Comparison of ENCODE assay signal across 15 mouse cellular contexts in genomic region chr12:41727221-41727620, GRCm38 (mm10).
DNase-seq lines count a peak whose midpoint lies in the region; ATAC-seq lines count a peak whose summit lies in the region.
"Had no signal": no experiment of that assay in that cellular context is flagged by ENCODE, and none has a peak within 500 bp of the region (broad histone marks: within the 10 kb centered on the region; RNA-seq: fewer than 3 reads in every experiment).

No protein-coding gene starts in this region.

- H3K27me3 ChIP-seq in forebrain, embryonic 14.5 days (replicated peaks; ENCODE audit: control insufficient read depth, insufficient read depth, low read length), result no peaks in the 10 kb centered on the region
- H3K27me3 ChIP-seq in midbrain, embryonic 15.5 days (replicated peaks), result no peaks in the 10 kb centered on the region
- H3K27me3 ChIP-seq: CH12.LX; lung, embryonic 15.5 days had no signal

- H3K27ac ChIP-seq in forebrain, embryonic 14.5 days (ENCODE audit: low read depth, low read length), result peak overlapping the region; percentile 21; the same call in 1 of the 2 replicates
- H3K27ac ChIP-seq in midbrain, embryonic 15.5 days, result no peak overlapping the region
- H3K27ac ChIP-seq: lung, embryonic 15.5 days had no signal

- intact Hi-C loops in left cerebral cortex, postnatal 4 days (cut with DNase I), result no loop called here
- intact Hi-C loops in left cerebral cortex, postnatal 36 days (cut with DNase I), result no loop called here

- peak; percentile 22 for DNase-seq in left cerebral cortex, postnatal 4 days
- no peak for DNase-seq in left cerebral cortex, postnatal 36 days (ENCODE audit: low spot score in 2 of 2)
- peak; percentile 60 for DNase-seq in Muller cell, postnatal 12 days (ENCODE audit: inconsistent ontology term)
- DNase-seq in forebrain, embryonic 14.5 days (ENCODE audit: low spot score), result peak; percentile 96
- DNase-seq in yolk sac, embryonic 10.5 days (ENCODE audit: low spot score), result no peak
- no peak for DNase-seq in frontal cortex, postnatal 14 days (ENCODE audit: low spot score in 2 of 2)
- DNase-seq: adrenal gland, postnatal 36 days; cerebellum, adult 9-11 months; kidney, postnatal 14 days had no signal

- no peak overlapping the region for H3K4me3 ChIP-seq in forebrain, embryonic 14.5 days (ENCODE audit: low read depth, low read length)
- H3K4me3 ChIP-seq in midbrain, embryonic 15.5 days, result no peak overlapping the region
- H3K4me3 ChIP-seq: erythroblast, embryonic 14.5 days; lung, embryonic 15.5 days; myocyte had no signal

- peaks cover 16% of the 10 kb centered on the region for H3K4me1 ChIP-seq in forebrain, embryonic 14.5 days (ENCODE audit: control insufficient read depth, insufficient read depth, low read length)
- no peaks in the 10 kb centered on the region for H3K4me1 ChIP-seq in midbrain, embryonic 15.5 days
- H3K4me1 ChIP-seq: lung, embryonic 15.5 days had no signal

- no peaks in the 10 kb centered on the region for H3K36me3 ChIP-seq in forebrain, embryonic 14.5 days (ENCODE audit: control insufficient read depth, insufficient read depth, low read length)
- no peaks in the 10 kb centered on the region for H3K36me3 ChIP-seq in midbrain, embryonic 15.5 days (replicated peaks)
- H3K36me3 ChIP-seq: lung, embryonic 15.5 days had no signal

- H3K4me2 ChIP-seq in forebrain, embryonic 14.5 days (ENCODE audit: low read length), result no peak overlapping the region
- H3K4me2 ChIP-seq in midbrain, embryonic 15.5 days, result no peak overlapping the region
- H3K4me2 ChIP-seq: lung, embryonic 15.5 days had no signal

- peak; percentile 94 for ATAC-seq in forebrain, embryonic 14.5 days
- ATAC-seq in midbrain, embryonic 15.5 days (replicated peaks), result peak; percentile 88
- no peak for ATAC-seq in CD4-positive, CD25-positive, alpha-beta regulatory T cell, adult 4 months

- H3K9me3 ChIP-seq in forebrain, embryonic 14.5 days (replicated peaks; ENCODE audit: control insufficient read depth, low read length), result no peaks in the 10 kb centered on the region
- no peaks in the 10 kb centered on the region for H3K9me3 ChIP-seq in midbrain, embryonic 15.5 days
- H3K9me3 ChIP-seq: lung, embryonic 15.5 days had no signal

- WGBS in forebrain, embryonic 14.5 days, result 3% methylated on average over 3 of the region's 3 CpGs
- 20% methylated on average over 3 of the region's 3 CpGs for WGBS in midbrain, embryonic 15.5 days

- no peak overlapping the region for H3K9ac ChIP-seq in forebrain, embryonic 14.5 days (ENCODE audit: low read length)
- no peak overlapping the region for H3K9ac ChIP-seq in midbrain, embryonic 15.5 days
- H3K9ac ChIP-seq: lung, embryonic 15.5 days had no signal

Comparison
In these comparisons a context has a peak if more than half of its experiments do, and no peak if none do; other contexts are left out.
1. DNase-seq: peak in left cerebral cortex, postnatal 4 days (single experiment), Muller cell, postnatal 12 days (single experiment) and forebrain, embryonic 14.5 days (single experiment); none in left cerebral cortex, postnatal 36 days (0 of 2), yolk sac, embryonic 10.5 days (single experiment) and frontal cortex, postnatal 14 days (0 of 2).